Mouse (Mus musculus): ENCODE measurements around the gene Tm7sf2. TPM values are rescaled to one million over a fixed set of nuclear protein-coding genes. Genes with fewer than 3 reads are reported as not detected.
A peak's percentile ranks its signal among the peaks of the same experiment; 100 is the strongest.
"Not testable (repeated sequence)": the region's sequence is repeated elsewhere in the genome, so short reads cannot be mapped to it uniquely, and the experiment has no call there.

Tm7sf2 gene
- total RNA-seq, 2 experiments from 2014 or later, result 4.2 to 6.9 TPM

DNA sequence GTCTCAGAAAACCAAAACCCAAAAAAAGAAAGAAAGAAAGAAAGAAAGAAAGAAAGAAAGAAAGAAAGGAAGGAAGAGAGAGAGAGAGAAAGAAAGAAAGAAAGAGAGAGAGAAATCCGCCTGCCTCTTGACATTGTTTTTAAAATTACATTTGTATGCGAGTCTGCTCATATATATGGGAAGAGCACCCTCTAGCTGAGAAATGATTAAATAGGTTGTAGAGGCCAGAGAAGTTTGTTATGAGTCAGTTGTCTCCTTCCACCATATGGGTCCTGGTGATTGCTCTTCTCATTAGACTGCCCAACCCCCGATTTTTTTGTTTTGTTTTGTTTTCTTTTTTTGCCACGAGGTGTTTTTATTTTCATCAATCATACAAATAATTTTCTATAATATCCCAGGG, 24.1 kb downstream of the Tm7sf2 start:
- not testable (repeated sequence) for DNase-seq

GRCm38 (mm10) chr19:6042293-6042692, 25.9 kb downstream of the Tm7sf2 start:
- no peak for DNase-seq

- DNase-seq, result no peak
Observed at GRCm38 (mm10) chr19:6040002-6040401, 28.2 kb downstream of the Tm7sf2 start.

- no peak for DNase-seq
Observed at GRCm38 (mm10) chr19:6038326-6038725, 29.8 kb downstream of the Tm7sf2 start.

GRCm38 (mm10) chr19:6037695-6038094, 30.5 kb downstream of the Tm7sf2 start:
- no peak for DNase-seq

DNA sequence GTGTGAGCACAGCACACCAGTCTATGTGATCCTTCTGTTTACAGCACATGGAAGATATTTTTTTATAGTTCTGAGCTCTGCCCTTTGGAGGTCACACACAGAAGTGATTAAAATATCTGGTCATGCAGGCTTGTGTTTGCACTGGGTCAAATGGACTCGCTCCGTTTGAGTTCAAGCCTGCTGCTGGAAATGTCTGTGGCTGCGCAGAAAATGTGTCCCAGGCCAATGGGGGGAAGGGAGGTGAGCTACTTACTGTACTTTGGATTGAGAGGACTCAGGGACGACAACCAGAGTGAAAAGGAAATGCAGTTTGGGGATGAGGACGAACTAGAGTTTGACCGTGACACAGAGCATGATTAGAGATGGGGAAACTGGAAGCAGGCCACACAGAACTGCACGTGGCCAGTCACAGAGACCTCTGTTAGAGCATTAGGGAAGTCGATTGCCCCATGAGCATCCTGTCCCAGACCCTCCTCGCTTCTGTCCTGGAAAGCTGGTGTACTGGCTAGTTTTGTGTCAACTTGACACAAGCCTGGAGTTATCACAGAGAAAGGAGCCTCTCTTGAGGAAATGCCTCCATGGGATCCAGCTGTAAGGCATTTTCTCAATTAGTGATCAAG, 32.1 kb downstream of the Tm7sf2 start:
- DNase-seq, result no peak

DNA sequence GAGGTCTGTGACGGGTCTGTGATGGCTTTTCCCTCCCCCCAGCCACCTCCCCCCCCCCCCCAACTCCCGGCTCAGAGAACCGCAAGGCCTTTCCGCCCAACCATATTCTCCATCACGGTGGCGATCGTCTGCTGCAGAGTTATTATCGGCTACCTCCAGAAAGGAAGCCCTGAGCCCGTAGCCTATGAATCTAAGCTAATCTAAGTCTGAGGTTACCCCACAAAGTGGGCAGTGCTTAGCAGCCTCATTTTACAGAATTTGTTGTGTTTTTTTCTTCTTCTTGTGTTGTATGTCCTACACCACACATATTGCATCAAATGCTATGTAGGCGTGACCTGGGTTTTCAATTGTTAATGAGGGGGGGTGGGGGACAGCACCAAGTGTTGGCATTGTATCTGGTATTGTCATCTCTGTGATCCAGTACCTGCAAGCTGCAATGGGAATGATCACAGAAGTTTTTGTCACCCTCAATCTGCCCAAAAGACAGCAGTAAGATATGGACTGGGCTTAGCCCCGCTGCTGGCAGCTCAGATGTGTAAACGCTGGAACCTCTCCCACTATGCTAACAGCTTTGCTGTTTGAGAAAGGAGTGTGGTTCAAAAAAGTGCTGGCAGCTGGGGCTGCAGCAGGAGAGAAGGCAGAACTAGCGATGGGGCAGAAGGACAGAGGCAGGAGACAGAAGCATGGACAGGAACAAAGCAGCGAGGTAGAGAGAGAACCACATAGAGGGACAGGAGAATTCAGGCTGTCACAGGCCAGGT, 37.5 kb downstream of the Tm7sf2 start:
- DNase-seq, result no peak

GRCm38 (mm10) chr19:6029426-6029825, 38.7 kb downstream of the Tm7sf2 start:
- DNase-seq, result no peak

GRCm38 (mm10) chr19:6028991-6029390, 39.2 kb downstream of the Tm7sf2 start:
- DNase-seq, result no peak

DNA sequence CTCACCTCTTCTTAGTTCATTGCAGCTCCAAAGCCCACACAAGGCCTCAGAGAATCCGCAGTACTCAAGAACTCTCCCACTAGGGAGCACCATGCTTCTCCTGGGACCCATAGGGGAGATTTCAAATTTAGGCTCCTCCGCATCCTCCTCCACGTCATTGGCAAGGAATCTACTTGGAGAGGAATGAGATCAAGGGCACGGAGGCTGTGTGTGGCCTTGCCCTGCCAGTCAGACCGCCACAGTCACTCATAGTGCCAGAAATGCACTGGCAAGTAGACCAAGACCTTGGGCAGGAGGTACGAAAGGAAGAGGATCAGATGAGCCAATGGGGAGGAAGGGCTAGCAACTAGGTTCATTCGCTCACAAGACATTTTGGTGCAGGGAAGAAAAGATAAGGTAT, 44.2 kb downstream of the Tm7sf2 start:
- DNase-seq, result no peak

DNA sequence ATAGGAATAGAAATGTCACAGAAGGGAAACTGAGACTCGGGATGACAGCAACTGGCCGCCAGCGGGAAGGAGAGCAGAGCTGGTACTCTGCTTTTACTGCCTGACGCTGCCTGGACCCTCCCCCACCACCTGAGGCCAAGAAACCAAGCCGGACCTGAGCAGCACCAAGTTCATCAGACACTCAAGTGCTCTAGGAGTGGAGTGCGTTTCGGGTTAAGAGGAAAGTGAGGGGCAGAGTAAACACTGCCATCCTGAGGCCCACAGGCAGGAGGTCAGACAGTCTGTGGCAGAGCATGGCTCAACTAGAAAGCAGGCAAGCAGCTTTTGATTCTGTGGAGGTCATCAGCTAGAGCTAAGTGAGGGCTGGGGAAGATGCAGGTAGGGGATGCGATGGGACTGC, 45.1 kb downstream of the Tm7sf2 start:
- DNase-seq, result no peak

DNA sequence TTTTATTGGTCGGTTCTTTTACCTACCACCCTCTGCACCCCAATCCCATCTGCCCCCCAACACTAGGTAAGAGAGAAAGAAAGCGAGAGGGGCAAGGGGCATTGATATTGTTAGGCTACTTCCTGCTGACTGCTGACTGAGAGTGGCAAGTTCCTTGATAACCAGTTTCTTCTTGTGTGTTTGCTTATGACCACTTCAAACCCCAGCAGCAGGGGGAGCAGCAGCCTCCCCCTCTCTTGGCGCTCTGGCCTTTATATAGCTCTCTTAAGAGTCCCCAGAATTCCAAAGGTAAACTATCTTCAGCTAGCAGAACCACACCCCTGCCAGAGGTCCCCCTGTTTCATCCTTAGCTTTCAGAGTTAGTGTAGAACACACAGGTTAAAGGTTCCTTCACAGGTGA, 47.9 kb downstream of the Tm7sf2 start:
- DNase-seq, result no peak

- peak; percentile 72 for DNase-seq
Observed at GRCm38 (mm10) chr19:6018142-6019089, 49.8 kb downstream of the Tm7sf2 start.

DNA sequence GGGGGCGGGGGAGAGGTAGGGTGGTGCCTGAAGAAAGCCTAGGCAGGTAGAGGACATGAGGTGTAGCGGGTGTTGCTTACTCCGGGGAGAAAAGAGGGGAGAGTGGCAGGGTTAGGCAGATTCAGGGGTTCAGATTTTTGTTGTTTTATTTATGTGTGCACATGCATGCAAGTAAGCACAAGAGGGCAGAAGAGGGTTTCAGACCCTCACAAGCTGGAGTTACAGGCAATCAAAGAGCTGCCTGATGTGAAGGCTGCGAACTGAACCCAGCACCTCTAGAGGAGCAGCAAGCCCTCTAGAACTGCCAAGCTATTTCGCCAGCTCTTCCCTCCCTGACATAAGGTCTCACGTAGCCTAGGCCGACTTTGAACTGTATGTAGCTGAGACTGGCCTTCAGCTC, 51.6 kb downstream of the Tm7sf2 start:
- DNase-seq, result no peak

DNA sequence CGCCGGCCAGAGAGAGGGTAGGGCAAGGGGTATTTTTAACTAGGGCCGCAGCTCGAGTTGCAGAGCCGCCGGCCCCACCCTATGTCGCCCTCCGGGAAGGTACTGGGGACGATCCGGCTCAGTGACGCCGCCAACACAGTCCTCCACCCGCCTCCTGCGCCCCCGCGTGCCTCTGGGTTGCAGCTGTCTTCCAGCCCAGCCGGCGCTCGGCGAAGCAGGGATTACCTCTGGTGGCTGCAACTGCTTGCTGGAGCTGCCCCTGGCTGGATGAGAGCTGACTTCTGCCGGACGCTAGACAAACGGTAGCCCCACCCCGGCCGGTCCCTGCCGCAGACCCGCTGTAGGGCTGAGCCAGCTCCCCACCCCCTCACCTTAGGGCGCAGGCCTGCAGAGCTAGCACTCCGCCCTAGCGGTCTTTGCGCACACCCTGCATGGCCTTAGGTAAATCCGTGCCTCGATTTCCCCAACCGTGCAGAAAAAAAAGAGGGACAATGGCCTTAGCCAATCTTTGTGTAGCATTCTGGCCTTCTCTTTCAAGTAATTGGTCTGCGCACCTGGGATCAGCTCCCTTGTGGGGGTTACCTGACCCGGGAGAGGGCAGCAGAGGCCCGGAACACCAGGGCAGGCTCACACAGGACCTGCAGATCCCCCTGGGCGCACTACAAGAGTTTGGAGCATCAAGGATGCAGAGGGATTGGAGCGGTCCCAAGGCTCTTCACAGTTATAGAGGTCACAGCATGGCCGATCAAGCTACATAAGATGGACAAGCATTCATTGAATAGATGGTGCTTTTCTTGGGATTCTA, 52.5 kb downstream of the Tm7sf2 start, which contains the start of gene Capn1:
Gene Capn1 (minus strand): TSS at position 387 of the 805 bp plus-strand sequence.
- DNase-seq, result peak; percentile 88

GRCm38 (mm10) chr19:6014991-6015510, 53.1 kb downstream of the Tm7sf2 start:
- peak; percentile 66 for DNase-seq

- no peak for DNase-seq
Observed at GRCm38 (mm10) chr19:6013691-6014090, 54.5 kb downstream of the Tm7sf2 start.

Data from gastrocnemius, postnatal 25 days (tissue).